Mouse (Mus musculus): Measurements from ENCODE around the gene 2410137M14Rik.
"Not testable (repeated sequence)": the region's sequence is repeated elsewhere in the genome, so short reads cannot be mapped to it uniquely, and the experiment has no call there.

2410137M14Rik gene

GRCm38 (mm10) chr17:36981221-36981813 lies at the start of gene 2410137M14Rik:
Gene 2410137M14Rik (minus strand): TSS chr17:36981237.
- no peak for DNase-seq (ENCODE audit: low read depth)

- no peak for DNase-seq (ENCODE audit: low read depth)
Measured at GRCm38 (mm10) chr17:37029162-37029561, 48.1 kb upstream of the 2410137M14Rik start.

- DNase-seq (ENCODE audit: low read depth): peak; percentile 58
Measured at GRCm38 (mm10) chr17:37028683-37029120, 47.7 kb upstream of the 2410137M14Rik start.

GRCm38 (mm10) chr17:37028212-37028611 lies 47.2 kb upstream of the 2410137M14Rik start:
- DNase-seq (ENCODE audit: low read depth): no peak

- no peak for DNase-seq (ENCODE audit: low read depth)
Measured at GRCm38 (mm10) chr17:37027486-37027885, 46.4 kb upstream of the 2410137M14Rik start.

- no peak for DNase-seq (ENCODE audit: low read depth)
Measured at GRCm38 (mm10) chr17:37026425-37026824, 45.4 kb upstream of the 2410137M14Rik start.

GRCm38 (mm10) chr17:37022628-37023576 lies 41.9 kb upstream of the 2410137M14Rik start, which contains the start of gene Mog:
Gene Mog (minus strand): TSS chr17:37023398.
- DNase-seq (ENCODE audit: low read depth): no peak

GRCm38 (mm10) chr17:37019242-37019641 lies 38.2 kb upstream of the 2410137M14Rik start:
- not testable (repeated sequence) for DNase-seq (ENCODE audit: low read depth)

- no peak for DNase-seq (ENCODE audit: low read depth)
Measured at GRCm38 (mm10) chr17:37018328-37018727, 37.3 kb upstream of the 2410137M14Rik start.

GRCm38 (mm10) chr17:37016333-37016732 lies 35.3 kb upstream of the 2410137M14Rik start:
- no peak for DNase-seq (ENCODE audit: low read depth)

- DNase-seq (ENCODE audit: low read depth): no peak
Measured at GRCm38 (mm10) chr17:37012141-37012540, 31.1 kb upstream of the 2410137M14Rik start.

GRCm38 (mm10) chr17:37011719-37012118 lies 30.7 kb upstream of the 2410137M14Rik start:
- DNase-seq (ENCODE audit: low read depth): no peak

- DNase-seq (ENCODE audit: low read depth): no peak
Measured at GRCm38 (mm10) chr17:37009460-37010042, 28.5 kb upstream of the 2410137M14Rik start.

GRCm38 (mm10) chr17:37008161-37008560 lies 27.1 kb upstream of the 2410137M14Rik start:
- no peak for DNase-seq (ENCODE audit: low read depth)

GRCm38 (mm10) chr17:37003366-37003765 lies 22.3 kb upstream of the 2410137M14Rik start:
- DNase-seq (ENCODE audit: low read depth): no peak

- DNase-seq (ENCODE audit: low read depth): no peak
Measured at GRCm38 (mm10) chr17:37002364-37003330, 21.6 kb upstream of the 2410137M14Rik start.

- no peak for DNase-seq (ENCODE audit: low read depth)
Measured at GRCm38 (mm10) chr17:37000863-37001262, 19.8 kb upstream of the 2410137M14Rik start, which contains the start of gene Zfp57. Gene Zfp57 (plus strand): TSS chr17:37001163.

- no peak for DNase-seq (ENCODE audit: low read depth)
Measured at GRCm38 (mm10) chr17:36998477-36998876, 17.4 kb upstream of the 2410137M14Rik start.

GRCm38 (mm10) chr17:36997033-36997735 lies 16.1 kb upstream of the 2410137M14Rik start:
- peak; percentile 24 for DNase-seq (ENCODE audit: low read depth)

GRCm38 (mm10) chr17:36995448-36995847 lies 14.4 kb upstream of the 2410137M14Rik start:
- DNase-seq (ENCODE audit: low read depth): no peak

- no peak for DNase-seq (ENCODE audit: low read depth)
Measured at GRCm38 (mm10) chr17:36994528-36994927, 13.5 kb upstream of the 2410137M14Rik start.

Data from c-Kit-positive CD71-positive TER-119-negative erythroid progenitor cells, embryonic 14.5 days (primary cell).